Mouse (Mus musculus): ENCODE data around the gene Tmem87b. TPM values are rescaled to one million over a fixed set of nuclear protein-coding genes. Genes with fewer than 3 reads are reported as not detected.
A peak's percentile ranks its signal among the peaks of the same experiment; 100 is the strongest.

The Tmem87b gene
- total RNA-seq, 2 experiments from 2014 or later, result 9.6 to 17.8 TPM

GRCm38 (mm10) chr2:128816916-128817315 lies 1.0 kb upstream of the Tmem87b start:
- no peak for ATAC-seq (replicated peaks; ENCODE audit: low FRiP score, poor library complexity, severe bottlenecking)

GRCm38 (mm10) chr2:128817387-128817785 lies 532 bp upstream of the Tmem87b start:
- ATAC-seq (replicated peaks; ENCODE audit: low FRiP score, poor library complexity, severe bottlenecking), result peak; percentile 47

- ATAC-seq (replicated peaks; ENCODE audit: low FRiP score, poor library complexity, severe bottlenecking), result no peak
Measured at GRCm38 (mm10) chr2:128818956-128819643, 1.2 kb downstream of the Tmem87b start.

GRCm38 (mm10) chr2:128820631-128821030 lies 2.7 kb downstream of the Tmem87b start:
- ATAC-seq (replicated peaks; ENCODE audit: low FRiP score, poor library complexity, severe bottlenecking), result no peak

- no peak for ATAC-seq (replicated peaks; ENCODE audit: low FRiP score, poor library complexity, severe bottlenecking)
Measured at GRCm38 (mm10) chr2:128823893-128824292, 6.0 kb downstream of the Tmem87b start.

- ATAC-seq (replicated peaks; ENCODE audit: low FRiP score, poor library complexity, severe bottlenecking), result no peak
Measured at GRCm38 (mm10) chr2:128827787-128828186, 9.9 kb downstream of the Tmem87b start.

- ATAC-seq (replicated peaks; ENCODE audit: low FRiP score, poor library complexity, severe bottlenecking), result no peak
Measured at GRCm38 (mm10) chr2:128832611-128833010, 14.7 kb downstream of the Tmem87b start.

GRCm38 (mm10) chr2:128833035-128833434 lies 15.1 kb downstream of the Tmem87b start:
- no peak for ATAC-seq (replicated peaks; ENCODE audit: low FRiP score, poor library complexity, severe bottlenecking)

- ATAC-seq (replicated peaks; ENCODE audit: low FRiP score, poor library complexity, severe bottlenecking), result no peak
Measured at GRCm38 (mm10) chr2:128833435-128833834, 15.5 kb downstream of the Tmem87b start.

GRCm38 (mm10) chr2:128837531-128837930 lies 19.6 kb downstream of the Tmem87b start:
- ATAC-seq (replicated peaks; ENCODE audit: low FRiP score, poor library complexity, severe bottlenecking), result no peak

- ATAC-seq (replicated peaks; ENCODE audit: low FRiP score, poor library complexity, severe bottlenecking), result no peak
Measured at GRCm38 (mm10) chr2:128838611-128839010, 20.7 kb downstream of the Tmem87b start.

- ATAC-seq (replicated peaks; ENCODE audit: low FRiP score, poor library complexity, severe bottlenecking), result no peak
Measured at GRCm38 (mm10) chr2:128839501-128839900, 21.6 kb downstream of the Tmem87b start.

- no peak for ATAC-seq (replicated peaks; ENCODE audit: low FRiP score, poor library complexity, severe bottlenecking)
Measured at GRCm38 (mm10) chr2:128842437-128842836, 24.5 kb downstream of the Tmem87b start.

- ATAC-seq (replicated peaks; ENCODE audit: low FRiP score, poor library complexity, severe bottlenecking), result no peak
Measured at GRCm38 (mm10) chr2:128850036-128850435, 32.1 kb downstream of the Tmem87b start.

- ATAC-seq (replicated peaks; ENCODE audit: low FRiP score, poor library complexity, severe bottlenecking), result no peak
Measured at GRCm38 (mm10) chr2:128856673-128857072, 38.8 kb downstream of the Tmem87b start.

GRCm38 (mm10) chr2:128858962-128859361 lies 41.0 kb downstream of the Tmem87b start:
- ATAC-seq (replicated peaks; ENCODE audit: low FRiP score, poor library complexity, severe bottlenecking), result no peak

GRCm38 (mm10) chr2:128859861-128860260 lies 41.9 kb downstream of the Tmem87b start:
- ATAC-seq (replicated peaks; ENCODE audit: low FRiP score, poor library complexity, severe bottlenecking), result no peak

- ATAC-seq (replicated peaks; ENCODE audit: low FRiP score, poor library complexity, severe bottlenecking), result no peak
Measured at GRCm38 (mm10) chr2:128862636-128863035, 44.7 kb downstream of the Tmem87b start, which contains the start of gene Fbln7. Gene Fbln7 (plus strand): TSS chr2:128862981.

- no peak for ATAC-seq (replicated peaks; ENCODE audit: low FRiP score, poor library complexity, severe bottlenecking)
Measured at GRCm38 (mm10) chr2:128863777-128864331, 45.9 kb downstream of the Tmem87b start.

GRCm38 (mm10) chr2:128865061-128865460 lies 47.1 kb downstream of the Tmem87b start:
- no peak for ATAC-seq (replicated peaks; ENCODE audit: low FRiP score, poor library complexity, severe bottlenecking)

- ATAC-seq (replicated peaks; ENCODE audit: low FRiP score, poor library complexity, severe bottlenecking), result no peak
Measured at GRCm38 (mm10) chr2:128871656-128872055, 53.7 kb downstream of the Tmem87b start.

- no peak for ATAC-seq (replicated peaks; ENCODE audit: low FRiP score, poor library complexity, severe bottlenecking)
Measured at GRCm38 (mm10) chr2:128872256-128872655, 54.3 kb downstream of the Tmem87b start.

Data from erythroid progenitor cell, adult 5-6 weeks (primary cell).